Mouse (Mus musculus) lung, postnatal 0 days (tissue): Measurements from ENCODE around the gene Ccdc34.

Experiments
- CTCF ChIP-seq: IDR thresholded peaks from 2 replicates; pipeline ENCODE4 v1.5.1; 2016; ENCODE audit warnings: antibody characterized with exemption, mild to moderate bottlenecking
- EP300 ChIP-seq: IDR thresholded peaks from 2 replicates; pipeline ENCODE4 v1.6.1; 2016; ENCODE audit warnings: antibody characterized with exemption, mild to moderate bottlenecking, control low read depth

GRCm38 (mm10) chr2:110177879-110178278, 160.3 kb downstream of the Ccdc34 start:
- TF ChIP-seq CTCF = no peak
- no peak for TF ChIP-seq EP300
